Mouse (Mus musculus) liver, postnatal 0 days (tissue): ENCODE measurements around the gene Inca1.

Experiments
- CTCF ChIP-seq: sonication (generic); IDR thresholded peaks from 2 replicates; pipeline ENCODE4 v1.5.1; 2016; ENCODE audit warnings: antibody characterized with exemption, low read depth
- EP300 ChIP-seq: IDR thresholded peaks from 2 replicates; pipeline ENCODE4 v1.6.1; 2016; ENCODE audit warnings: antibody characterized with exemption, low read depth, mild to moderate bottlenecking

- TF ChIP-seq EP300 (no peak), CTCF (no peak)
These were observed 20.6 kb downstream of the Inca1 start for GRCm38 (mm10) chr11:70679361-70679760.
